In genomic region chr10:5867981-5868552, GRCm38 (mm10) we compare ENCODE assay signal across 13 mouse cellular contexts. TPM values are rescaled to one million over a fixed set of nuclear protein-coding genes. Genes with fewer than 3 reads are reported as not detected.
DNase-seq lines count a peak whose midpoint lies in the region; ATAC-seq lines count a peak whose summit lies in the region.
"Had no signal": no experiment of that assay in that cellular context is flagged by ENCODE, and none has a peak within 500 bp of the region (broad histone marks: within the 10 kb centered on the region; RNA-seq: fewer than 3 reads in every experiment).

No protein-coding gene starts in this region.

- no peaks in the 10 kb centered on the region for H3K27me3 ChIP-seq in forebrain, embryonic 13.5 days
- no peaks in the 10 kb centered on the region for H3K27me3 ChIP-seq in forebrain, embryonic 10.5 days (ENCODE audit: poor library complexity, severe bottlenecking)
- no peaks in the 10 kb centered on the region for H3K27me3 ChIP-seq in liver, embryonic 11.5 days (replicated peaks; ENCODE audit: control insufficient read depth, insufficient read depth, low read length)

- H3K9ac ChIP-seq in forebrain, embryonic 13.5 days: no peak overlapping the region
- H3K9ac ChIP-seq in liver, embryonic 11.5 days (ENCODE audit: low read depth, low read length): no peak overlapping the region

- no peak overlapping the region for H3K4me2 ChIP-seq in forebrain, embryonic 13.5 days
- no peak overlapping the region for H3K4me2 ChIP-seq in liver, embryonic 11.5 days

- intact Hi-C loops in left cerebral cortex, postnatal 14 days (cut with DNase I): loop anchor here (5.0 to 10.0 kb wide), 3 partner anchors 34 to 1267 kb away; partner anchors contain the start of gene Rgs17

- H3K4me3 ChIP-seq in forebrain, embryonic 13.5 days: no peak overlapping the region
- no peak overlapping the region for H3K4me3 ChIP-seq in forebrain, embryonic 10.5 days
- no peak overlapping the region for H3K4me3 ChIP-seq in liver, embryonic 11.5 days (ENCODE audit: low read depth, low read length)
- H3K4me3 ChIP-seq: gastrocnemius, adult 2 months; limb, embryonic 10.5 days had no signal

- ATAC-seq in forebrain, embryonic 13.5 days: peak; percentile 41; the same call in 1 of the 2 replicates
- no peak for ATAC-seq in liver, embryonic 11.5 days (replicated peaks; ENCODE audit: low FRiP score)
- ATAC-seq: lung, postnatal 0 days had no signal

- 49% methylated on average over 11 of the region's 11 CpGs for WGBS in forebrain, embryonic 13.5 days
- WGBS in forebrain, embryonic 10.5 days: 88% methylated on average over 11 of the region's 11 CpGs
- 83% methylated on average over 11 of the region's 11 CpGs for WGBS in liver, embryonic 11.5 days

- peaks cover 10% of the 10 kb centered on the region; the same call in 1 of the 2 replicates for H3K4me1 ChIP-seq in forebrain, embryonic 13.5 days
- H3K4me1 ChIP-seq in forebrain, embryonic 10.5 days: no peaks in the 10 kb centered on the region
- H3K4me1 ChIP-seq in liver, embryonic 11.5 days (replicated peaks; ENCODE audit: control insufficient read depth, insufficient read depth, low read length): no peaks in the 10 kb centered on the region
- H3K4me1 ChIP-seq: limb, embryonic 10.5 days had no signal

- H3K36me3 ChIP-seq in forebrain, embryonic 13.5 days (ENCODE audit: poor library complexity, severe bottlenecking): no peaks in the 10 kb centered on the region
- H3K36me3 ChIP-seq in forebrain, embryonic 10.5 days (replicated peaks): no peaks in the 10 kb centered on the region
- H3K36me3 ChIP-seq in liver, embryonic 11.5 days (ENCODE audit: control insufficient read depth, insufficient read depth, low read length): no peaks in the 10 kb centered on the region
- H3K36me3 ChIP-seq: limb, embryonic 10.5 days had no signal

- no peak overlapping the region; the same call in 1 of the 2 replicates for H3K27ac ChIP-seq in forebrain, embryonic 13.5 days
- H3K27ac ChIP-seq in forebrain, embryonic 10.5 days: no peak overlapping the region
- H3K27ac ChIP-seq in liver, embryonic 11.5 days (ENCODE audit: low read depth, low read length): no peak overlapping the region
- H3K27ac ChIP-seq: gastrocnemius, adult 2 months; limb, embryonic 10.5 days had no signal

- DNase-seq in forebrain, embryonic 10.5 days (ENCODE audit: extremely low spot score, low spot score): no peak
- peak; percentile 79 for DNase-seq in 3T3-L1 (ENCODE audit: low read depth, low spot score)
- DNase-seq in cerebellum, adult 9-11 months: peak; percentile 46
- DNase-seq in left cerebral cortex, postnatal 14 days (ENCODE audit: low spot score in 2 of 2): peak; percentile 19 to 68
- no peak for DNase-seq in c-Kit-positive CD71-positive TER-119-positive erythroid progenitor cells, embryonic 14.5 days (ENCODE audit: low spot score)
- no peak for DNase-seq in liver, embryonic 11.5 days (ENCODE audit: low spot score)
- no peak for DNase-seq in kidney, adult 9 months
- DNase-seq: gastrocnemius, adult 2 months had no signal

- H3K9me3 ChIP-seq in forebrain, embryonic 13.5 days (replicated peaks): no peaks in the 10 kb centered on the region
- no peaks in the 10 kb centered on the region for H3K9me3 ChIP-seq in forebrain, embryonic 10.5 days
- no peaks in the 10 kb centered on the region for H3K9me3 ChIP-seq in liver, embryonic 11.5 days (ENCODE audit: control insufficient read depth, low read length)
- H3K9me3 ChIP-seq: limb, embryonic 10.5 days had no signal

RNA-seq across cellular contexts. Expression of gene Mtrf1l, which starts 44.4 kb away (rescaled TPM):
- polyA plus RNA-seq in forebrain, embryonic 13.5 days (2015; fragmentation: Nextera tagmentation; extraction: Ambion mirVana): 10.9 and 12.3 TPM in 2 replicates
- 10.9 and 12.6 TPM in 2 replicates for polyA plus RNA-seq in forebrain, embryonic 10.5 days (2016; fragmentation: Nextera tagmentation; extraction: Ambion mirVana)
- 10 to 100 TPM; 10.2 to 12.4 TPM for total RNA-seq in left cerebral cortex, postnatal 14 days (2021)
- polyA plus RNA-seq in liver, embryonic 11.5 days (2014; fragmentation: Nextera tagmentation; extraction: Ambion mirVana): 12.6 and 13.4 TPM in 2 replicates

RNA-seq across cellular contexts. Expression of gene Rgs17, which starts 54.1 kb away (rescaled TPM):
- 7.1 and 7.7 TPM in 2 replicates for polyA plus RNA-seq in forebrain, embryonic 13.5 days (2015; fragmentation: Nextera tagmentation; extraction: Ambion mirVana)
- 0.73 and 1.2 TPM in 2 replicates for polyA plus RNA-seq in forebrain, embryonic 10.5 days (2016; fragmentation: Nextera tagmentation; extraction: Ambion mirVana)
- total RNA-seq in left cerebral cortex, postnatal 14 days (2021): 10 to 100 TPM; 60.2 to 63.7 TPM
- polyA plus RNA-seq in liver, embryonic 11.5 days (2014; fragmentation: Nextera tagmentation; extraction: Ambion mirVana): 0.53 and 0.59 TPM in 2 replicates
- total RNA-seq: hematopoietic stem cell, adult 5-6 weeks; neutrophil, adult 5-6 weeks had no signal

Comparison
In these comparisons a context has a peak if more than half of its experiments do, and no peak if none do; other contexts are left out.
1. DNase-seq: peak in 3T3-L1 (single experiment), cerebellum, adult 9-11 months (single experiment) and left cerebral cortex, postnatal 14 days (2 of 2); none in forebrain, embryonic 10.5 days (single experiment), c-Kit-positive CD71-positive TER-119-positive erythroid progenitor cells, embryonic 14.5 days (single experiment), liver, embryonic 11.5 days (single experiment) and kidney, adult 9 months (single experiment).